Mouse (Mus musculus) bone marrow macrophage, adult 2 months (primary cell): ENCODE measurements around the gene Ndufv3. TPM values are rescaled to one million over a fixed set of nuclear protein-coding genes. Genes with fewer than 3 reads are reported as not detected.
A peak's percentile ranks its signal among the peaks of the same experiment; 100 is the strongest.

Source experiments
- H3K27ac ChIP-seq: 2 replicates; pipeline ENCODE4 v1.5.1; 2012; ENCODE audit warnings: low read depth, low read length; ENCODE audit not compliant: insufficient read depth
- H3K4me1 ChIP-seq: 2 replicates; pipeline ENCODE4 v1.6.1; 2012; ENCODE audit warnings: low read length; ENCODE audit not compliant: control insufficient read depth, insufficient read depth
- H3K4me3 ChIP-seq: 2 replicates; pipeline ENCODE4 v1.5.1; 2012; ENCODE audit warnings: mild to moderate bottlenecking, low read length, moderate library complexity; ENCODE audit not compliant: insufficient read depth
- CTCF ChIP-seq: IDR thresholded peaks from 2 replicates; pipeline ENCODE4 v1.5.1; 2012; ENCODE audit warnings: low read depth, mild to moderate bottlenecking, low read length, moderate library complexity
- POLR2A ChIP-seq: IDR thresholded peaks from 2 replicates; pipeline ENCODE4 v1.6.1; 2012; ENCODE audit warnings: mild to moderate bottlenecking, low read depth, low read length, borderline replicate concordance
- polyA plus RNA-seq: library from polyadenylated mRNA; stranded (reverse); fragments of >200 nt; gene quantifications from 2 replicates; pipeline ENCODE4 v1.2.4, GENCODE M21; 2012; ENCODE audit not compliant: missing spikeins, insufficient read depth, insufficient read length

The Ndufv3 gene
- polyA plus RNA-seq, 1 experiment, result 132 TPM

- H3K27ac ChIP-seq, result peak overlapping the region; percentile 59; the same call in 1 of the 2 replicates
- TF ChIP-seq CTCF (no peak), POLR2A (no peak)
- H3K4me3 ChIP-seq, result peak overlapping the region; percentile 85
- H3K4me1 ChIP-seq, result peaks cover 2% of the 10 kb centered on the region; the same call in 1 of the 2 replicates
Measured at GRCm38 (mm10) chr17:31510944-31511343, 9.0 kb upstream of the Ndufv3 start.

GRCm38 (mm10) chr17:31511792-31512495 lies 8.0 kb upstream of the Ndufv3 start:
- H3K4me1 ChIP-seq, result peaks cover 2% of the 10 kb centered on the region; the same call in 1 of the 2 replicates
- H3K27ac ChIP-seq, result peak overlapping the region; percentile 59
- TF ChIP-seq CTCF (no peak), POLR2A (no peak)
- H3K4me3 ChIP-seq, result peak overlapping the region; percentile 85

GRCm38 (mm10) chr17:31512593-31512992 lies 7.3 kb upstream of the Ndufv3 start:
- peak overlapping the region; percentile 85 for H3K4me3 ChIP-seq
- no peak overlapping the region for H3K27ac ChIP-seq
- peaks cover 2% of the 10 kb centered on the region; the same call in 1 of the 2 replicates for H3K4me1 ChIP-seq
- no peak for TF ChIP-seq POLR2A
- TF ChIP-seq CTCF, result no peak

GRCm38 (mm10) chr17:31514696-31515095 lies 5.2 kb upstream of the Ndufv3 start:
- Histone ChIP-seq H3K4me3 (no peak overlapping the region), H3K27ac (no peak overlapping the region), H3K4me1 (peaks cover 2% of the 10 kb centered on the region; the same call in 1 of the 2 replicates)
- TF ChIP-seq CTCF, result no peak

- peak overlapping the region; percentile 67 for H3K4me3 ChIP-seq
- H3K27ac ChIP-seq, result peak overlapping the region; percentile 63
- TF ChIP-seq POLR2A, result no peak
- TF ChIP-seq CTCF, result no peak
- peaks cover 7% of the 10 kb centered on the region for H3K4me1 ChIP-seq
Measured at GRCm38 (mm10) chr17:31519344-31519945, 470 bp upstream of the Ndufv3 start.

GRCm38 (mm10) chr17:31520895-31521294 lies 980 bp downstream of the Ndufv3 start:
- Histone ChIP-seq H3K4me1 (peaks cover 7% of the 10 kb centered on the region), H3K27ac (no peak overlapping the region), H3K4me3 (peak overlapping the region; percentile 72)
- 0 out of 2 replicates have a peak, but pooled peaks have one; percentile 12 for TF ChIP-seq POLR2A
- no peak for TF ChIP-seq CTCF

- Histone ChIP-seq H3K27ac (no peak overlapping the region), H3K4me3 (no peak overlapping the region), H3K4me1 (peaks cover 7% of the 10 kb centered on the region)
- TF ChIP-seq POLR2A, result no peak
- TF ChIP-seq CTCF, result no peak
Measured at GRCm38 (mm10) chr17:31521948-31522347, 2.0 kb downstream of the Ndufv3 start.

- no peak for TF ChIP-seq POLR2A
- TF ChIP-seq CTCF, result no peak
- Histone ChIP-seq H3K4me1 (peaks cover 7% of the 10 kb centered on the region), H3K27ac (no peak overlapping the region), H3K4me3 (no peak overlapping the region)
Measured at GRCm38 (mm10) chr17:31525114-31525513, 5.2 kb downstream of the Ndufv3 start.

- Histone ChIP-seq H3K4me3 (no peak overlapping the region), H3K27ac (no peak overlapping the region), H3K4me1 (peaks cover 7% of the 10 kb centered on the region)
- no peak for TF ChIP-seq POLR2A
- no peak for TF ChIP-seq CTCF
Measured at GRCm38 (mm10) chr17:31525816-31526215, 5.9 kb downstream of the Ndufv3 start.

- Histone ChIP-seq H3K27ac (no peak overlapping the region), H3K4me1 (no peaks in the 10 kb centered on the region), H3K4me3 (no peak overlapping the region)
- no peak for TF ChIP-seq POLR2A
- no peak for TF ChIP-seq CTCF
Measured at GRCm38 (mm10) chr17:31529314-31529713, 9.4 kb downstream of the Ndufv3 start.
